ENCODE assay signal across 23 mouse cellular contexts in genomic region chr2:128226465-128227047, GRCm38 (mm10).
A peak's percentile ranks its signal among the peaks of the same experiment; 100 is the strongest.
DNase-seq lines count a peak whose midpoint lies in the region.
"Had no signal": no experiment of that assay in that cellular context is flagged by ENCODE, and none has a peak within 500 bp of the region (broad histone marks: within the 10 kb centered on the region; RNA-seq: fewer than 3 reads in every experiment).

No protein-coding gene starts in this region.

- H3K4me3 ChIP-seq in heart, embryonic 10.5 days: no peak overlapping the region
- H3K4me3 ChIP-seq: embryonic facial prominence, embryonic 13.5 days; embryonic facial prominence, embryonic 15.5 days; erythroblast, embryonic 14.5 days; forebrain, embryonic 10.5 days; forebrain, embryonic 12.5 days had no signal

- DNase-seq in 3134 (ENCODE audit: extremely low read depth, insufficient read length, low spot score) (peak; percentile 30), 416B (ENCODE audit: low read depth) (peak; percentile 40), NIH3T3 (ENCODE audit: low read depth) (peak; percentile 60)
- no peak for DNase-seq in urinary bladder, postnatal 14 days (ENCODE audit: low spot score)
- DNase-seq in heart, adult 8-10 months (ENCODE audit: low spot score): no peak
- no peak for DNase-seq in heart, embryonic 10.5 days (ENCODE audit: low spot score)
- DNase-seq: adrenal gland, adult 2 months; adrenal gland, postnatal 10 days; adrenal gland, postnatal 25 days; cerebellum, adult 11 months; cerebellum, adult 18-20 months; cerebellum, adult 8-10 months; cerebellum, adult 9-11 months; cerebellum, postnatal 14 days; cerebellum, postnatal 36 days; embryo, embryonic 11 days had no signal

- H3K27ac ChIP-seq in heart, embryonic 10.5 days: no peak overlapping the region
- H3K27ac ChIP-seq: embryonic facial prominence, embryonic 13.5 days; embryonic facial prominence, embryonic 15.5 days; forebrain, embryonic 10.5 days; forebrain, embryonic 12.5 days had no signal

- H3K4me1 ChIP-seq in heart, embryonic 10.5 days: no peaks in the 10 kb centered on the region
- H3K4me1 ChIP-seq: embryonic facial prominence, embryonic 13.5 days; embryonic facial prominence, embryonic 15.5 days; forebrain, embryonic 10.5 days; forebrain, embryonic 12.5 days had no signal

- 89% methylated on average over 9 of the region's 9 CpGs for WGBS in heart, embryonic 10.5 days

- H3K27me3 ChIP-seq in heart, embryonic 10.5 days (ENCODE audit: insufficient read depth, poor library complexity, severe bottlenecking): no peaks in the 10 kb centered on the region
- H3K27me3 ChIP-seq: CH12.LX; embryonic facial prominence, embryonic 13.5 days; embryonic facial prominence, embryonic 15.5 days; forebrain, embryonic 12.5 days had no signal

- no peaks in the 10 kb centered on the region for H3K36me3 ChIP-seq in heart, embryonic 10.5 days
- H3K36me3 ChIP-seq: embryonic facial prominence, embryonic 13.5 days; embryonic facial prominence, embryonic 15.5 days; forebrain, embryonic 10.5 days; forebrain, embryonic 12.5 days; G1E had no signal

- H3K9me3 ChIP-seq in heart, embryonic 10.5 days: no peaks in the 10 kb centered on the region
- H3K9me3 ChIP-seq: embryonic facial prominence, embryonic 13.5 days; embryonic facial prominence, embryonic 15.5 days; forebrain, embryonic 10.5 days; forebrain, embryonic 12.5 days; G1E had no signal

Comparison
In these comparisons a context has a peak if more than half of its experiments do, and no peak if none do; other contexts are left out.
1. DNase-seq: peak in 3134 (single experiment), 416B (single experiment) and NIH3T3 (single experiment); none in urinary bladder, postnatal 14 days (single experiment), heart, adult 8-10 months (single experiment) and heart, embryonic 10.5 days (single experiment).